Mouse (Mus musculus): ENCODE data around the gene Gm14214.

GRCm38 (mm10) chr2:154782856-154783650 lies 13.2 kb upstream of the Gm14214 start:
- TF ChIP-seq POLR2A (IDR thresholded peaks at IDR 0.05; ENCODE audit: insufficient read depth, low read depth, low read length) (no peak), CTCF (IDR thresholded peaks at IDR 0.05; ENCODE audit: insufficient read depth, low read depth, low read length) (no peak)
